Mouse (Mus musculus) embryonic facial prominence, embryonic 15.5 days (tissue): ENCODE results near the gene Wwc1. TPM values are rescaled to one million over a fixed set of nuclear protein-coding genes. Genes with fewer than 3 reads are reported as not detected.
"Not testable (repeated sequence)": the region's sequence is repeated elsewhere in the genome, so short reads cannot be mapped to it uniquely, and the experiment has no call there.

Source experiments
- ATAC-seq: fragments of 200-750 bp; cut with Nextera tagmentation; 2 replicates; pipeline ENCODE4 v1.8.0; 2017; ENCODE audit warnings: low read depth, moderate TSS enrichment; ENCODE audit not compliant: insufficient number of reproducible peaks, low FRiP score, low TSS enrichment
- H3K27ac ChIP-seq: fragments of 300-500 bp; sonication (generic); replicated peaks from 2 replicates; pipeline ENCODE4 v1.5.1; 2015; ENCODE audit warnings: mild to moderate bottlenecking, inconsistent platforms
- H3K27me3 ChIP-seq: fragments of 300-500 bp; sonication (generic); 2 replicates; pipeline ENCODE4 v1.6.1; 2015; ENCODE audit warnings: inconsistent platforms
- H3K36me3 ChIP-seq: fragments of 300-500 bp; sonication (generic); 2 replicates; pipeline ENCODE4 v1.6.1; 2015; ENCODE audit warnings: mild to moderate bottlenecking, inconsistent platforms
- H3K4me1 ChIP-seq: fragments of 300-500 bp; sonication (generic); 2 replicates; pipeline ENCODE4 v1.6.1; 2015; ENCODE audit warnings: inconsistent platforms
- H3K4me2 ChIP-seq: fragments of 300-500 bp; sonication (generic); replicated peaks from 2 replicates; pipeline ENCODE4 v1.6.1; 2015; ENCODE audit warnings: mild to moderate bottlenecking, inconsistent platforms
- H3K4me3 ChIP-seq: fragments of 300-500 bp; sonication (generic); replicated peaks from 2 replicates; pipeline ENCODE4 v1.5.1; 2015; ENCODE audit warnings: mild to moderate bottlenecking, inconsistent platforms
- H3K9ac ChIP-seq: fragments of 300-500 bp; sonication (generic); 2 replicates; pipeline ENCODE4 v1.6.1; 2015; ENCODE audit warnings: inconsistent platforms
- H3K9me3 ChIP-seq: fragments of 300-500 bp; sonication (generic); replicated peaks from 2 replicates; pipeline ENCODE4 v1.6.1; 2016; ENCODE audit warnings: inconsistent platforms
- WGBS: fragments of 180-500 bp; shearing (Covaris S2); methylation state at CpG from one replicate; pipeline ENCODE4 v1.1.7; 2015; 5-methylcytosine and 5-hydroxymethylcytosine counted together
- polyA plus RNA-seq: library from polyadenylated mRNA; unstranded; fragments of >200 nt; fragmentation: Nextera tagmentation; extraction: Ambion mirVana; gene quantifications from 2 replicates; pipeline ENCODE4 v1.2.1, GENCODE M21; 2015

Wwc1 gene
- polyA plus RNA-seq, 1 experiment from 2014 or later = 6.9 TPM

GRCm38 (mm10) chr11:35844299-35844698 lies 136.0 kb downstream of the Wwc1 start:
- ATAC-seq = no peak
- Histone ChIP-seq H3K4me3 (no peak overlapping the region), H3K27ac (no peak overlapping the region), H3K9me3 (no peaks in the 10 kb centered on the region), H3K36me3 (no peaks in the 10 kb centered on the region), H3K4me1 (no peaks in the 10 kb centered on the region), H3K9ac (no peak overlapping the region), H3K4me2 (no peak overlapping the region), H3K27me3 (no peaks in the 10 kb centered on the region)
- WGBS = 85% methylated on average over 9 of the region's 9 CpGs

- not testable (repeated sequence) for H3K36me3 ChIP-seq, H3K9me3 ChIP-seq, H3K27ac ChIP-seq, H3K4me1 ChIP-seq, H3K4me3 ChIP-seq, H3K4me2 ChIP-seq, H3K27me3 ChIP-seq, ATAC-seq, H3K9ac ChIP-seq
- 84% methylated on average over 4 of the region's 4 CpGs for WGBS
These were observed 137.8 kb downstream of the Wwc1 start for GRCm38 (mm10) chr11:35842560-35842959.

- 84% methylated on average over 21 of the region's 21 CpGs for WGBS
- Histone ChIP-seq H3K4me2 (no peak overlapping the region), H3K9ac (no peak overlapping the region), H3K4me1 (0 out of 2 replicates have a peak, but pooled peaks cover 4% of the 10 kb centered on the region), H3K27me3 (no peaks in the 10 kb centered on the region), H3K27ac (no peak overlapping the region), H3K36me3 (no peaks in the 10 kb centered on the region), H3K4me3 (no peak overlapping the region), H3K9me3 (no peaks in the 10 kb centered on the region)
- no peak for ATAC-seq
These were observed 138.5 kb downstream of the Wwc1 start for GRCm38 (mm10) chr11:35841738-35842325.

GRCm38 (mm10) chr11:35840806-35841205 lies 139.5 kb downstream of the Wwc1 start:
- WGBS = 89% methylated on average over 4 of the region's 4 CpGs
- H3K36me3 ChIP-seq, H3K4me3 ChIP-seq, H3K9me3 ChIP-seq, H3K4me2 ChIP-seq, H3K27me3 ChIP-seq, H3K27ac ChIP-seq, H3K4me1 ChIP-seq, H3K9ac ChIP-seq, ATAC-seq: not testable (repeated sequence)

GRCm38 (mm10) chr11:35840282-35840681 lies 140.0 kb downstream of the Wwc1 start:
- Histone ChIP-seq H3K4me1 (0 out of 2 replicates have a peak, but pooled peaks cover 4% of the 10 kb centered on the region), H3K27ac (no peak overlapping the region), H3K4me3 (no peak overlapping the region), H3K9me3 (no peaks in the 10 kb centered on the region), H3K4me2 (no peak overlapping the region), H3K27me3 (no peaks in the 10 kb centered on the region), H3K9ac (no peak overlapping the region), H3K36me3 (no peaks in the 10 kb centered on the region)
- no peak for ATAC-seq
- 81% methylated on average over 7 of the region's 7 CpGs for WGBS

- peak; percentile 81 for ATAC-seq
- H3K27ac ChIP-seq = peak overlapping the region; percentile 31; the same call in 1 of the 2 replicates
- H3K9me3 ChIP-seq = no peaks in the 10 kb centered on the region
- peak overlapping the region; percentile 38 for H3K4me3 ChIP-seq
- no peaks in the 10 kb centered on the region for H3K27me3 ChIP-seq
- no peak overlapping the region for H3K9ac ChIP-seq
- peaks cover 4% of the 10 kb centered on the region for H3K4me1 ChIP-seq
- 14% methylated on average over 28 of the region's 28 CpGs for WGBS
- H3K4me2 ChIP-seq = peak overlapping the region; percentile 64
- H3K36me3 ChIP-seq = no peaks in the 10 kb centered on the region
These were observed 141.7 kb downstream of the Wwc1 start for GRCm38 (mm10) chr11:35838345-35839338.

- H3K4me3 ChIP-seq = peak overlapping the region; percentile 38; the same call in 1 of the 2 replicates
- peaks cover 12% of the 10 kb centered on the region for H3K4me1 ChIP-seq
- H3K4me2 ChIP-seq = peak overlapping the region; percentile 64
- peaks cover 1% of the 10 kb centered on the region for H3K36me3 ChIP-seq
- H3K9ac ChIP-seq = no peak overlapping the region
- H3K27me3 ChIP-seq = no peaks in the 10 kb centered on the region
- no peaks in the 10 kb centered on the region for H3K9me3 ChIP-seq
- ATAC-seq = no peak
- H3K27ac ChIP-seq = peak overlapping the region; percentile 31; the same call in 1 of the 2 replicates
- WGBS = 70% methylated on average over 5 of the region's 5 CpGs
These were observed 142.9 kb downstream of the Wwc1 start for GRCm38 (mm10) chr11:35837156-35838126.

- H3K9me3 ChIP-seq = no peaks in the 10 kb centered on the region
- peak within 1 kb of the TSS; percentile 60 for H3K4me2 ChIP-seq
- ATAC-seq = peak; percentile 40; the same call in 1 of the 2 replicates
- no peaks in the 10 kb centered on the region for H3K27me3 ChIP-seq
- WGBS = 2% methylated on average over 46 of the region's 46 CpGs
- peak within 1 kb of the TSS; percentile 88 for H3K9ac ChIP-seq
- H3K4me1 ChIP-seq = peaks cover 14% of the 10 kb centered on the region
- peaks cover 28% of the 10 kb centered on the region for H3K36me3 ChIP-seq
- H3K27ac ChIP-seq = peak within 1 kb of the TSS; percentile 66; the same call in 1 of the 2 replicates
- H3K4me3 ChIP-seq = peak within 1 kb of the TSS; percentile 97
These were observed 146.1 kb downstream of the Wwc1 start, which contains the start of gene Rars for GRCm38 (mm10) chr11:35834022-35834760. Rars (minus strand) TSS chr11:35834506.

- ATAC-seq = no peak
- 82% methylated on average over 6 of the region's 6 CpGs for WGBS
- Histone ChIP-seq H3K4me3 (peak overlapping the region; percentile 97), H3K4me2 (peak overlapping the region; percentile 60), H3K9ac (no peak overlapping the region), H3K27ac (no peak overlapping the region), H3K36me3 (peaks cover 36% of the 10 kb centered on the region), H3K9me3 (no peaks in the 10 kb centered on the region), H3K4me1 (peaks cover 11% of the 10 kb centered on the region), H3K27me3 (no peaks in the 10 kb centered on the region)
These were observed 147.1 kb downstream of the Wwc1 start for GRCm38 (mm10) chr11:35833270-35833669.

- ATAC-seq = no peak
- Histone ChIP-seq H3K4me2 (no peak overlapping the region), H3K27me3 (no peaks in the 10 kb centered on the region), H3K9ac (no peak overlapping the region), H3K36me3 (peaks cover 48% of the 10 kb centered on the region), H3K4me1 (peaks cover 11% of the 10 kb centered on the region), H3K27ac (no peak overlapping the region), H3K4me3 (no peak overlapping the region), H3K9me3 (no peaks in the 10 kb centered on the region)
- 79% methylated on average over 4 of the region's 4 CpGs for WGBS
These were observed 148.2 kb downstream of the Wwc1 start for GRCm38 (mm10) chr11:35832139-35832538.
